Mouse (Mus musculus): ENCODE results near the gene Nfat5. TPM values are rescaled to one million over a fixed set of nuclear protein-coding genes. Genes with fewer than 3 reads are reported as not detected.

Gene Nfat5
- polyA plus RNA-seq, 1 experiment, result 2.3 TPM

GRCm38 (mm10) chr8:107270751-107271150 lies 22.5 kb upstream of the Nfat5 start:
- TF ChIP-seq GATA1 (IDR thresholded peaks at IDR 0.05; ENCODE audit: low read length), result no peak

- TF ChIP-seq GATA1 (IDR thresholded peaks at IDR 0.05; ENCODE audit: low read length), result no peak
Measured at GRCm38 (mm10) chr8:107277323-107277883, 15.9 kb upstream of the Nfat5 start.

DNA sequence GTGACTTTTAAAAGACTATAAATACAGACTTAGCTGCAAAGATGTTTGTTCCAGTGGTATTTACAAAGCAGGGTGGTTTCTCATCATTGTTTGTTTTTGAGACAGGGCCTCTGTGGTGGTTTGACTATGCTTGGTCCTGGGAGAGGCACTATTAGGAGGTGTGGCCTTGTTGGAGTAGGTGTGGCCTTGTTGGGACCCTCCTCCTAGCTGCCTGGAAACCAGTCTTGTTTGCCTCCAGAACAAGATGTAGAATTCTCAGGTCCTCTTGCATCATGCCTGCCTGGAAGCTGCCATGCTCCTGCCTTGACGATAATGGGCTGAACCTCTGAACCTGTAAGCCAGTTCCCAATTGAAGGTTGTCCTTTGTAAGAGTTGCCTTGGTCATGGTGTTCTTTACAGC lies 14.7 kb upstream of the Nfat5 start:
- no peak for TF ChIP-seq GATA1 (IDR thresholded peaks at IDR 0.05; ENCODE audit: low read length)

- TF ChIP-seq GATA1 (IDR thresholded peaks at IDR 0.05; ENCODE audit: low read length), result no peak
Measured at GRCm38 (mm10) chr8:107286686-107287085, 6.6 kb upstream of the Nfat5 start.

DNA sequence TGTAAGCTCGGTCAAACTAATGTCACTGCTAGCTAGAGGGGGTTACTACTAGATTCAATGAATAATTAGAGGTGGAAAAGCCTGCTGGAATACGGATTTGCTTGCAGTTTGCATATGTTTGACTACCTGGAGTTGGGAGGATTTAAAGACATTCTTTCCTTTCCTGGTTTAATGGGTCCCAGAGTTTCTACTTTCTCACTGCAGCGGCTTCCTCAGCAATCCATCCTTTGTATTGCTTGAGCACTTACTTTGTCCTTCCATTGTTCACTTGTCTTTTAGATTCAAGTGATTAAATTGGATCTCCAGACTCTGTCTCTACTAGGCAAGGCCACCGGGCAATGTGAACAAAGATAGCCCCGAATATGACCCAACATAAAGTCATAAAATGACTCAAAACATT lies 5.7 kb upstream of the Nfat5 start:
- TF ChIP-seq GATA1 (IDR thresholded peaks at IDR 0.05; ENCODE audit: low read length), result no peak

DNA sequence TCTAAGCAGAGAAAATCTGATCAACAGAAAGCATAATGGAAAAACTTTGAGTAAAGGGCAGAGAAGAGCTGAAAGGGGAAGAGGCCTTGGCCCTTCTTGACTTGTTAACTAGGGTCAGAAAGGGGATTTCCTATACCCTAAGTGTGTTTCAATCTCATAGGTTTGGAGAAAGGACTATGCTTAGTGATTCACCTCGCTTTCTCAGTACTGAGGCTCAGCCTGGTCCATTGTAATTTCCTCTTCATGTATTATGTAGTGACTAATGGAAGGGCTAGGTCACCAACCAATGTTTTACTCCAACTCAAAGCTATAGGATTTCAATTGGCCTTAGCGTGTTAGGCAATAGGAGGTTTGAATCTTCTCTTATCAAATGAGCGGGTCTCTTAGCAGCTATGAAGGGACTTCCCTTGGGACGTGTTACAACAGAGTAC lies 2.1 kb upstream of the Nfat5 start:
- no peak for TF ChIP-seq GATA1 (IDR thresholded peaks at IDR 0.05; ENCODE audit: low read length)

- no peak for TF ChIP-seq GATA1 (IDR thresholded peaks at IDR 0.05; ENCODE audit: low read length)
Measured at GRCm38 (mm10) chr8:107292119-107292927, 947 bp upstream of the Nfat5 start.

DNA sequence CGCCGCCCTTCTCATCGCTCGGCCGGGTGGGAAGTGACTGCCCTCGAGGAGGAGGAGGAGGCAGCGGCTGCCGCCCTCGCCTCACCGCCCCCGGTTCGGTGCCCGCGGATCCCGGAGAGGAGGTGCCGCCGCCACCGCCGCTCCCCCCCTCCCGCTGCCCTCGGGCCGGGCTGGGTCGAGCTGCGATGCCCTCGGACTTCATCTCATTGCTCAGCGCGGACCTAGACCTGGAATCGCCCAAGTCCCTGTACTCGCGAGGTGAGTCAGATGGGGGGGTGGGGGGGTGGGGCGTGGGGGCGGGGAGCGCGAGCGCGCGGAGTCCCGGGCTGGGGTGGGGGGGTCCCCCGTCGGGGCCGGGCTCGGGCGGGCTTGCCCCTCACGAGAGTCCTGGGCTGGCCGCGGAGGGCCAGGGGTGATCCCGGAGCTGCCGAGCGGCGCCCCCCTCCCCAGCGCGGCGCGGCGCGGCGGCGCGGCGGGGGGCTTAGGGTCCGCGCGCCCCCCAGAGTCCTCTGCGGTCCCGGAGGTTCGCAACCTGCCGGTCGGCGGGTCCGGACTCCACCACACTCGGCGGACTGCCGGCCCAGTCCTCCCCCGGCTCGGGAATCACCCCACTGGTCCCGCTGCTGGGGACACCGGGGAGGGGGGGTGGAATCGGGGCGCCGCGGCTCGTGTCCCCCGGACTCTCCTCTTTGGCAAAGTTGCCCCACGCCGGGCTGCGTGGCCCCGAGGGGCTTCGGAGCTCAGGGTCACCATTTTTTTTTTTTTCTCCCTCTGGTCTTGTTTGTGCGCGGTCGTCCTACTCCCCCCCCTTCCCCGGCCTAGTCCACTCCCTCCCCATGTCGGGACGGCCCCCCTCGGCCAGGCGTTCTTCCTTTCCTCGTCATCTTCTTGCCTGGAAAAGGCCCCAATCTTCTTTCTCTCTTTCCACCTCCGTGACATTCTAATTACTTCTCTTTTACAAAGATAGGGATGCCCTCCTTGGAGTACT lies 665 bp downstream of the Nfat5 start:
- no peak for TF ChIP-seq GATA1 (IDR thresholded peaks at IDR 0.05; ENCODE audit: low read length)

- no peak for TF ChIP-seq GATA1 (IDR thresholded peaks at IDR 0.05; ENCODE audit: low read length)
Measured at GRCm38 (mm10) chr8:107295450-107295849, 2.2 kb downstream of the Nfat5 start.

- TF ChIP-seq GATA1 (IDR thresholded peaks at IDR 0.05; ENCODE audit: low read length), result no peak
Measured at GRCm38 (mm10) chr8:107311876-107312275, 18.6 kb downstream of the Nfat5 start.

- TF ChIP-seq GATA1 (IDR thresholded peaks at IDR 0.05; ENCODE audit: low read length), result no peak
Measured at GRCm38 (mm10) chr8:107324142-107324541, 30.9 kb downstream of the Nfat5 start.

GRCm38 (mm10) chr8:107329595-107329994 lies 36.3 kb downstream of the Nfat5 start:
- no peak for TF ChIP-seq GATA1 (IDR thresholded peaks at IDR 0.05; ENCODE audit: low read length)

GRCm38 (mm10) chr8:107336480-107336879 lies 43.2 kb downstream of the Nfat5 start:
- no peak for TF ChIP-seq GATA1 (IDR thresholded peaks at IDR 0.05; ENCODE audit: low read length)

DNA sequence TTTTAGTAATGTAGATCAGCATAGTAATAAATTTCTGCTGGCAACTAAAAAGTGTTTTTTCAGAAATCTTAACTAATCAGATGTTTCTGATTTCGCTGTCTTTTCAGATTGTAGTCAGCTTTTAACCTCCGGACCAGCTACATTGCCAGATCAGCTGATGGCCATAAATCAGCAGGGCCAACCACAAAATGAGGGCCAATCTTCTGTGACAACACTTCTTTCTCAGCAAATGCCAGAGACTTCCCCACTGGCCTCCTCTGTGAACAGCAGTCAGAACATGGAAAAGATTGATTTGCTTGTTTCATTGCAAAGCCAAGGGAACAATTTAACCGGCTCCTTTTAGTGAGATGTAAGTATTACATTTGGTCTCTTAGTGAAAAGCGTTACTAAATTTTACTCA lies 77.0 kb downstream of the Nfat5 start:
- no peak for TF ChIP-seq GATA1 (IDR thresholded peaks at IDR 0.05; ENCODE audit: low read length)

GRCm38 (mm10) chr8:107377346-107377745 lies 84.1 kb downstream of the Nfat5 start:
- TF ChIP-seq GATA1 (IDR thresholded peaks at IDR 0.05; ENCODE audit: low read length), result no peak

- TF ChIP-seq GATA1 (IDR thresholded peaks at IDR 0.05; ENCODE audit: low read length), result no peak
Measured at GRCm38 (mm10) chr8:107380734-107381133, 87.5 kb downstream of the Nfat5 start.
